Mouse (Mus musculus) retina, embryonic 14.5 days (tissue): ENCODE measurements around the gene Cd81.

Source experiments
- DNase-seq: peaks from one replicate; pipeline ENCODE4 v3.0.0-alpha.2; 2015; ENCODE audit warnings: low spot score

Cd81 gene

DNA sequence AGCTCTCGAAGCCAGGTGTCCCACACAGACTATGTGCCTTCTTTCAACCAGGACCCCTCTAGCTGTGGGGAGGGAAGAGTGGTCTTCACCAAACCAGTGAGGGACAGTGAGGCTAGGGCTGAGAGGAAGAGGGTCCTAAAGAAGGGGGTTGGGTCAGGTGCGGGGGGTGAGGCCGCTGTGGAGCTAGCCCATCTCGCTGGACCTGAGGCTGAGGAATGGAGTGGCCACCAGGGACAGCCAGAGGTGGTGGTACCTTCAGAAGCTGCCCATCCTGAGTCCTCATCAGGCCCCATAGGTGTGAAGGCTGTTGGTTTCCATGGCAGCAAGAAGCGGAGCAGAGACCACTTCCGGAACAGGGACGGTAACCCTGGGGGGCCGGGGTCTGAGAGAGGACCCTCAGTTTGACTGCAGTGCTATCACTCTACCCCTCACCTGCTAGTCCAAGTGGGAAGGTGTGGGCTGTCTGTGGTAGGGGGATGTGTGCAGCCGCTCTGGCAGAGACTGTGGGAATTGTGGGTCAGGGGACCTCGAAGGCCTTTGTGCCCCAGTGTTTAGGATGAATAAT, 18.0 kb downstream of the Cd81 start:
- DNase-seq, result no peak

DNA sequence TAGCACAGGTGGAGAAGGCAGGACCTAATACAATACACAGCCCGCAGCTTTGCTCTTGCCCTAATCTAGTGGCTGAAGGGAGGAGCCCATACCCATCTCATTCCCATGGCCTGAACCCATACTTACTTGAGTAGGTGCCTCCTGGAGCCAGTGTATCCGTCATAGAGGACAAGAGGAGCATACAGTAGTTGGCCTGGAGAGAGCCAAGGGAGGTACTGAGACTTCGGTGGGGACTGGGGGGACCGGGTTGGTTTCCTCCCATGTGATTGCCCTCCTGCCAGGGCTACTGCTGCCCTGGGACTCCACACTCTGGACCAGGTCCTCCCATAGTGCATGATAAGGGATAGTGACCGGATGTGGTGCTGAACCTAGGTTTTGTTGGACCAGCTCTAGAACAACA, 20.1 kb downstream of the Cd81 start:
- no peak for DNase-seq

DNA sequence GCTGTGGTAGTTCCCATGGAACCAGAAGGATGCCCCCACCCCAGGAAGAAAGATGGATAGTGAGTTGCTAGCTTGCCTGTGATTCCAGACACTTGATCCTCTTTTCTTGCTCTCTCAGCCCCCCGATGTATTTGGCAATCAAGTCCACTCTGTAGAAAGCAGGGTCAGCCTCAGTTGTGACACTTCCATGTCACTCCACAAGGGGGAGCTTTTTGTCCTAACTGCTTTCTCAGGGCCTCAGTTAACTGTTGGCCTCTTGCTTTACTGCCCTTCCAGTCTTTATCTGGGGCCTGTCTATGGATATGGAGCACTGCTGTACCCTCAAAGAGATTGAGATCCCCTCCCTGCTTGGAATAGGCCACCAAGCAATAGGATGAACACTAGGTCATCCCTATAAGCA, 20.5 kb downstream of the Cd81 start:
- DNase-seq, result peak; percentile 77

DNA sequence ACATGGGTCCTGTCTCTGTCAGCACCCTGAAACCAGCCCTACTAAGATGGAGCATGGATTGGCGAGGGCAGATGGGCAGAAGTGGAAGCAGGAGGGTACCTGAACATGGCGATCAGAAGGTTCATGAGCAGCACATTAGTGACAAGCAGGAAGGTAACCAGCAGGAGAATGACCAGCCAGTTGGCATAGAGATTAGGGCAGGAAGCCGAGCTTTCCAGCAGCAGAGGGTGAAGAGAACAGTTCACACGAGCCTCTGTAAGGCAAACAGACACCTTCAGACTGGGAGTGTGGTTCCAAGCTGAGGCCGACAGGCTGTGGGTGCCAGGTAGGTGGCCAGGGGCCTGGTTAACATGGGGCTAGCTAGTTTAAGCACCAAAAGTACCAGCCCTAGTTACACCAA, 22.9 kb downstream of the Cd81 start:
- DNase-seq, result no peak

DNA sequence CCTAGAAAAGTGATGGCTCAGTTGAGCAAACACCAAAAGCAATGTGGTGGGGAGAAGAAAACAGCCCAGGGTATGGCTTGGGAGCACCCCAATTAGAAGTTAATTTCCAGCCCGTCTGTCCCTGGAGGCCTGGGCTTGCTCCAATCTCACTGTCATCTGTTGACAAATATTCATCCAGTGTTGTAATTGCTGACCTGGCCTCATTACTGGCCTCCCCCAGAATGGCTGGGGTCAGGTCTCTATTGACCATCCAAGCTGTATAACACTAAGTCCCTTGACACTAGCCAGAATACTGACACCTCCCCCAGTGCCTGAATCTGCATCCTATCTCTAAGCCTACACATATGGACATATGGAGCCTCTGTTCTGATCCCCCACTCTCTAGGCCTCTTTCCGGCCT, 24.8 kb downstream of the Cd81 start:
- DNase-seq, result peak; percentile 23

DNA sequence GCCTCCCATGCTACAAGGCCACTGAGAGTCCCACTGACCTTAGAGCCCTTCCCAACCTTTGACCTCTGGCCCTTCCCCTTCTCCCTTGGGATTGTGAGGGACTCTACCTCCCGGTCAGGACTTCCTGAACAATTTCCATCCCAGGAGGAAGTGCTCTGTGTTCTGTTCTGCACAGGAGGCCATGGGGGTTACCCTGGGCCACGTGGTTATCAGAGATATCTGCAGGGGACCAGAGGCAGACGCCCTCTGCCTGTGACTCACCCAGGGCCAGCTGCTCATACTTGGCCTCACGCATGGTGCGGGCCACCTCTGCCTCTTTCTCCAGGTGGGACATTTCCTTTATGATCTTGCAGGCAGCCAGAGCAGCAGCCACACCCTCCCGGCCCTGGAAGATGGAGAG, 29.5 kb downstream of the Cd81 start:
- no peak for DNase-seq

DNA sequence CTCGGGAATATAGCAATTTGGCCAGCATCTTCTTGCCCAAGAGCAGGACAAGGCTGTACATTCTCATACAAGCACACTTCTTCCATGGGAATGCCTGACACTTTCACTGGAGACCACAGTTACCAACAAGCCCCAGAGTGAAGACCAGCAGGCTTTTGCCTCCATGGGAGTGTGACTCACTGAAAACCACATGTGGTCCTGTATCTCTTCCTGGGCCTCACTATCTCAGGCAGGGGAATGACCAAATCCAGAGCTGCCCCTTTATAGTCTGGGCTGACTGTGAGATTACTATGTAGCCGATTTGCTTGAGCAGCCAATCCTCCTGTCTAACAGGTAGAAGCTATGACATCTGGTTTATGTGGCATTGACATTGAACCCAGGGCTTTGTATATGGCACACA, 31.2 kb downstream of the Cd81 start:
- no peak for DNase-seq

DNA sequence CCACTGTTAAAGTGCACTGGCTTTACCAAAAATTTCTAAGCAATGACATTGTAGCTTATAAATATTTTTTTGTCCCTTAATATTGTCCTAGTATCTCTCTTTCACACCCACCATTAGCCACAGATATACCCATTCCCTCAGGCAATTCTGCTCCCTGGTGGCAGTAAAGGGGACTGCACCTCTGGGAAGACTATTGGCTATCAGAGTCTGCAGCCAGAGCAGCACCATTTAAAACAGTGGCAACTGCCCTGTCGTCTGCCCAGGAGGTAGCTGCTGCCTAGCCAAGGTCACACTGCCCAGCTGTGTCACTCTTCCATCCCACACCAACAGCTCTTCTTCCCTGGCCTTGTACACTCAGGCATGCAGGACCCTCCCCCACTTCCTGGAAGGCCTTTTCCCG, 33.8 kb downstream of the Cd81 start:
- peak; percentile 72 for DNase-seq

DNA sequence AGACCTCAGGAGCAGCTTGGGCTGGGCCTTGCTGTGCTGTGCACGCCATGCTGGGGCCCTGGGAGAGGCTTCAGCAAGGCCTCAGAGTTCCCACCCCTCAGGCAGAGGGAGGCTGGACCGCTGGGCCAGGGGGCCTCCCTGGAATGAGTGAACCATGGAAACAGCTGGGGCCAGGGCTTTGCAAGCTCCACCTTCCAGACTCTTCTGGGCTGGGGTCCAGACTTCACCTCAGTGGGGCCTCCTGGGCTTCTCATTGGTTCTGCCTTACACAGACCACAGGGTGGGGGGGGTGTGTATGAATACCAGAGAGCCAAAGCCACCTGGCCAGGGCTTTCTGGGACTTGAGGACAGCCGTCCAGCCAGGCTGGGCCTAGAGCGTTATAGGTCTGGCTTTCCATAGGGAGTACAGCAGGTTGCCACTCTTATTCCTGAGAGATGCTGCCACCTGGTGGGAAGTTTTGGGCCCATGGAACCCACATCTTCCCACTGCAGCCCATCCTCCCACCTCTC, 34.6 kb downstream of the Cd81 start:
- DNase-seq, result peak; percentile 70

DNA sequence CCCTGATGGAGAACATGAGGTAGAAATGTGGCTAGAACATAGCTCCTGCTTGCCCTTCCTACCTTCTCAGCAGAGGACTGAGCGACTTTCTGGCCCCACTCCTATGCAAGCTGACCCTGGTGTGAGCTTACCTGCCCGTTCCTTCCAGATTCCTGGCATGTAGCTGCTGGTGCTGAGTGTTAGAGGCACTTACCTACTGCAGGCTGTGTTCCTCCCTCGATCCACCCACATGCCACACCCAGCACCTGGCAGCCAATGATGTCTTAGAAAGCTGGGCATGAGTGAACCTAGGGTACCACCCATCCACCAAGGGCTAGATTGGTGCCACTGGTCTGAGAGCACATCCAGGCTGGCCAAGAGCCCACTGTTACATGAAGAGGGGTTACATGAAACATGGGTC, 41.3 kb downstream of the Cd81 start:
- DNase-seq, result no peak

DNA sequence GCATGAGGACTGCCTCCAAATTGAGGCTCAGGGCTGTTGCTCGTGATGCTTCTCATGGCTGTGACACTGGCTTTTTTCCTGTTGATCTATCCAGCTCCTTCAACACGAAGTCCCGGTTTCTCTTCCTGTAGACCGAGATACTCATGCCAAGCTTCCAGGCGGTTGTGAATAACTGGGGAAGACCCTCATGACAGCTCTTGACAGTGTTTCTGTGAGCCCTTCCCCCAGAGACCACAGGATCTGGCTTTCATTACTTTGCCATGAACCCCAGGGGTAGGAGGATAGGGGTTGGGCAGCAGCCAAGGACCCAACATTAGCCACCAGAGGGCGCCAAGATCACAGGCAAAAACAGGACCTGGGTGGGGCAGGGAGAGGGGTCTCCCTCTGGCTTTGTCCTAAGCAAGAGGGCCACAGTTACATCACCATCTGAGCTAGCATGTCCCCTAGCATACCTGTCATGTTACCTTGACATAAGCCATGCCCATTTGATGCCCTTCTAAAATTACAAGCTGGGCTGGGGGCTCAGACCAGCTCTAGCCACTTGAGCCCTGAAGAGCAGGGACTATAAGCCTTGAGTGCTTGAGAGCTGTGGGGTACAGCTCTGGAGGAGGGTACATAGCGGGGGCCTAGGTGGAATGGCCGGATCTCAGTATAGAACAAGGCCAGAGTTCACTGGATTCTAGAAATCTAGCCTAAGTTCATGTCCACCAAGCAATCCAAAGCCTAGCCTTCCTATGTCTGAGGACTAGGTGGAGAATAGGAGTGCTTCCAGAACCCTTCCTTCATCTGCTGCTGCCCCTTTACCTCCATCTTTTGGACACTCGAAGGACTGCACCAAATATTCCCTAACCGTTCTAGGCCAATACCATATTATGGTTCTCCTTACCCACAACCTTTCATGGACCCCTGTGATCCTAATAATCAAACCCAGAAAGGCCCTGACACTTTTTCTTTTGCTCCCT, 42.3 kb downstream of the Cd81 start, which contains the start of gene Trpm5:
Gene Trpm5 (minus strand): TSS at position 51 of the 962 bp plus-strand sequence.
- DNase-seq, result peak; percentile 77

DNA sequence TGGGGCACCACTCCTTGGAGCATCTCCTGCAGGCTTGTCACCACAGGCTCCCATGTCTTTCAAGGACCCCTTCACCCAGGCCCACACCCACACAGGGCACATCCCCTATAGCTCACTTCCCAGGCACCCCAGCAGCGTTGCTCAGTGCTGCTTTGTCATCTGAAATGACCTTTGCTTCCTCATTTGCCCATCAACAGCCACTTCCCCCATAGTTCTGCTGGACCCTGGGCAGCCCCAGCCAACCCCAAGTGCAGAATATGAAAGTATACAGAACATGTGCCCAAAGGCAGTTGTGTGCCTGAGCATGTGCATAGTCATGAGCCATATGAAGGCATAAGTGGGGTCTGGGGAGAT, 43.0 kb downstream of the Cd81 start:
- DNase-seq, result no peak

DNA sequence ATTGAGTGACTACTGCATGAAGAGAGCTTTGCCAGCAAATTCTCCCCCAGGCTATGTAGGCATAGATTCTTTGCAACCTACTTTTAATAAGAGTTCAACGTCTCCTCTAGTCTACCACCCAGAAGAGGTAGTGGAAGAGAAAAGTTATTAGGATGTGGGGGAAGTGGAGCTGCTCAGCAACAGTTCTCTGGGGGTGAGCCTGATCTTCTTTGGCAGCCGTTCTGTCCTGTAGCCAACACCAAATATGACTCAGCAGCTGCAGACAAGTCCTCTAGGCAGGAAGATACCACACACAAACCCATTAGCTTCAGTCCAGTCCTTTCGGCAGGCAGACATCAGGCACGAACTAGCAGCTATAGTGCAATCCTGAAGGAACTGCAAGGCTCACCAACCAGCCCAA, 48.2 kb downstream of the Cd81 start:
- no peak for DNase-seq

DNA sequence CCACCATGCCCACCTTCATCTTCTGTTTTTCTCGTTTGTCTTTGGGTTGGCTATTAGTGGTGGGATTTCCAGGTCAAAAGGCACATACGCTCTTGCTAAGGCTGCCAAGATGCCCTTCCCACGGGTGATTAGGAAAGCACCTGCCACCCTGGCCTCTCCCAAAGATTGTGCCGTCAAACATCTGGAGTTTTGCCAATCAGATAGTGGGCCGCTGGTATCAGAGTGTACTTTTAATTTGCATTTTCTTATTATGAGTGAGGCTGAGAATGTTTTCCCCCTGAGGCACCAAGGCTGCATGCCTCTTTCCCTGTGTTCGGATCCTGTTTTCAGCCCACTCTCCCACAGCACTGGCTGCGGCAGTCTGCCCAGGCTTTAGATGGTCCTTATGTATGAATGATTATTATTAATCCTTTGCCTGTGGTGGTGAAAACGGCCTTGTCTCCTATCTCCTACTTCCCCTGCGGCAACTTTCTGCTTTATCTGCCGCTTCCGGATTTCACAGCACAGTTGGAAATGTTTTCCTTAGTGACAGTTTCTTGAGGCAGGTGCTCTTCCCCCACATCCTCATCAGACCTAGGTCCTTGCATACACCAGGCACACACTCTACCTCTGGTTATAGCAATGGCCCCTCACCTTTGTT, 52.8 kb downstream of the Cd81 start:
- DNase-seq, result no peak

DNA sequence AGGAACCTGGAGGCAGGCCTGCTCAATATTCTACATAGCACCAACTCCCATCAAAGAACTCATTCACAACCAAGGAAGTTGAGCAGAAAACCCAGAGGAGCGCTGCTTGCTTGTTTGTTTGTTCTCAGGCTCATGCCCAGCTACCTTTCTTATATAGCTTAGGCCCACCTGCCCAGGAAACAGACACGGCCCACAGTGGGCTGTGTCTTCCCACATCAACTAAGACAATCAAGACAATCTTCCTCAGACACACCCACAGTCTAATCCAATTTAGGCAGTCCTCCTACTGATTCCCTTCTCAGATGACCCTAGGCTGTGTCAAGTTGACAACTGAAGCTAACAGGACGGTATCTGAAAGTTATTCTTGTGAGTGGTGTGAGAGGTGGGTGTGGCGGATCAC, 53.5 kb downstream of the Cd81 start, which contains the start of gene Kcnq1:
Gene Kcnq1 (plus strand): TSS at position 301 of the 400 bp plus-strand sequence.
- DNase-seq, result no peak

DNA sequence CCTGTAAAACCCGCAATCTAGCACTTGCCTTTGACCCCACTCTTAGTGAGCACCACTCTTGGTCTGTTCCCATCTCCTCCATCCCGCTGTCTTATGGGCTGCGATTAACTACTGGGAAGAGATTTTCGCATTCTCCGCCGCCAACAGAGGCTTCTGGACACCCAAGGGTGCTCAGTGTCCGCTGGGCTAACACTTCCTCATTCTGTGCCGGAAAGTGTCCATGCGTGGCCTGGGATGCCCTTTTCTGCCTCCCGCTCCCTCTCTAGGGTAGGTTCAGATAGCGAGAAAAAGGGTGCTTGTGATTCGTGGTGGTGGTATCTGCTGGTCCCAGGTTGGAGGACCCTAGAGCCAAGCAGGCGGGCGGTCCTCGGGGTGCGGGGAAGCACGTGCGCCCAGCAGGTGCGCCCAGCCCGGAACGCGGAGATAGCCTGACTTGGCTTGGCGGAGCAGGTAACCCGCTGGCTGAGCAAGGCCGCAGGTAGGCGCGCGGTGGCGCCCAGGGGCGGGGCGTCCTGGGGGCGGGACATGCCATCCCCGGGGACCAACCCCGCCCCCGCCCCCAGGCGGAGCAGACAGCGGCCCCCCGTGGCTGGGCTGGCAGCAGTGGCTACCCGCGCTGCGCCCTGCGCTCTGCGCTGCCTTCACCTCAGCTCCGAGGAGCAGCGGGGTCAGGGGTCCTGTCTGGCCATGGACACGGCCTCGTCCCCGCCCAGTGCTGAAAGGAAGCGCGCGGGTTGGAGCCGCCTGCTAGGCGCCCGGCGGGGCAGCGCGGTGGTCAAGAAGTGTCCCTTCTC, 54.3 kb downstream of the Cd81 start:
- no peak for DNase-seq

DNA sequence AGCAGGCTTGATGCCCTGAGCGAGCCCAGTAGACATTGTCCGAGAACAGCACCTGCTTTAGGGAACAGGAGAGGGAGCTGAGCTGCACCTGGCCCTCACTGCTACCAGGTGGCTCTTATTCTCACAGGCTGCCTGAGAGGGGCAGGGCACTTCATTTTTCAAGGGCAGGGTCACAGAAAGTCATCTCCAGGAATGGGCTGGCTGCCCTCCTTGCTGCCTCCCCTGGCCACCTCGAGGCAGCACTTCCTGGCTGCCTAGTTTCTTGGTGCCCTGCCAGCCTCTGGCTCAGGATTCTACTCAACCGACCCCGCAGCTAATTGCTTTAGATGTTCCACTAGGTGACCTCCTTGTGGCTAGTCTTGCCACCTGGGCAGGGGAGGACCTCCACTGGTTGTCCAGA, 55.7 kb downstream of the Cd81 start:
- DNase-seq, result no peak

DNA sequence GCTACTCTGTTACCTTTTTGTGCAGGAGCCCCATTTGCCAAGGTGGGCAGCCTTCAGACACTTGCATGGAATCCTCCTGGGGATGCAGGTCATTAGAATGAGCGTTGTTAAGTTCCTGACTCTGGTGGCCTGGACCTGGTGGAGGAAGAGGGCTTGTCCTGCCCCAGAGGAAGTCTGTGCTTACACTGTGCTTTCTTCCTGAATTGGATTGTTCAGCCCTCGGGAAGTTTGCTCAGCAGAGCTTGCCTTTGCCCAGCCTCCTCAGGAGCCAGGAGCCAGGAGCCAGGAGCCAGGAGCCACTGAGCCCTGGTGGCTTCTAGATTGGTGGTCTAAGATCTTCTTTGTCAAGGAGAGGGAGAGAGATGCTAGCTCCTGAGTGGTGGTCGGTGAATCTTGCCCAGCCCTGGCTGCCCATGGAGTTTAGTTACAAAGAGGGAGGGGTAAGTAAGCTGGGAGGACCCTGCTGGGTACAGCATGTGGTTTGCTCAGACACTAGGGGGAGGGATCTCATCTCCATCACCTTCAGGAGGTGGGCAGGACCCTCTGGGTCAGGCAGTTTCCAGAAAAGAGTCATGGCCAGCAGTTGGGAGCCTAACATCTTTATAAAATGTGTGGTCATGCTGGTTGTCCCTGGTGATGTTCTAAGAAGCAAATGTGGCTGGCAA, 56.6 kb downstream of the Cd81 start:
- no peak for DNase-seq

DNA sequence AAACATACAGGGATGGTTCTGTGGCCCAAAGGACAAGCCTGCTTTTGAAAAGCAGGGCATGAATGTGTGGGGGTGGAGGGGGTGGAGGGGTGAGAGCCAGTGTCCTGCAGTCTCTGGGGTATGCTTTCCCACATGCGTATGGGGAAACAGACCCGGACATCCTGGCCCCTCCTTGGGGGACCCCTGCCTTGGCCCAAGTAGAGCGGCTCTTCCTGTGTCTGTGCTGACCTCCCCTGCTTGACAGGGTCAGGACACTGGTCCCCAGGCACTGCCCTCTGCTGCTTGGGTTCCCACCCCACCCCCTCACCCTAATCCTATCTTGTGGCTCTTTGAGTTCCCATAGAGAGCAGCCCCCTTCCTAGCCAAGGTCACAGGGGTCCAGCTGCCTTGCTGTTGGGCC, 57.2 kb downstream of the Cd81 start:
- no peak for DNase-seq

DNA sequence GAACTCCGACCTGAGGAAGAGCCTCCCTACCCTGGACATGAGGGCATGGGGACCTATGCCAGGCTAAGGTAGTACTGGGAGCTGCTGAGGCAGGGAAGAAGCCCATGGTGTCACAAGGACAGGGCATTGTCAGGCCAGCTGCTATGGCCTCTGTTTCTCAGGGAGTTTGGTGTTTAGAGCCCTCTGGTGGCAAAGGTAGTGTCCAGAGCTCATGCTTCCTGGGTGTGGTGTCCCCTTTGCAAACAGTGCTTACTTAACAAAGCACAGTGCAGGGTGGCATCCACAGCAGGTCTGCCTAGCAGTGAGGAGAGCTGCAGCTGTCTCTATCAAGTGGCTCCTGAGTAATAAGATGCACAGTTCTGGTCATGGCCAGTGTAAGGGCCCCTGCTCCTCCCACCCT, 58.3 kb downstream of the Cd81 start:
- DNase-seq, result no peak

DNA sequence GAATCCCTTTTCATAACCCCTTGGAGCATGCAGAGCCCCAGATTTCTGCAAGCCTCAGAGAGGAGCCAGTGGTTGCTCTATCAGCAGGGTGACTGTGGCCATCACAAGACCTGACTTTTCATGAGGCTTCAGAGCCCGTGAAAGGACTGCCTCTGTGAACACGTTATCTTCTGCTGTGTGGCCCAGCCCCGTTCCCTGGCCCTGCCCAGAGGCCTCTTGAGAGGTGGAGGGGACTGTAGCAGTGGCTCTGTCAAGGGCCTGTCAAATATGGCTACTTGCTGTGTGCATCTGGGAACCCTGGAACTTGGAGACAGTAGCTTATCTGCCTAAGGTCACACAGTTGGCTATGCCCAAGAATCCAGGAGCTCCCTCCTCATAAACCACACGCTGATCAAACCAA, 59.2 kb downstream of the Cd81 start:
- no peak for DNase-seq

DNA sequence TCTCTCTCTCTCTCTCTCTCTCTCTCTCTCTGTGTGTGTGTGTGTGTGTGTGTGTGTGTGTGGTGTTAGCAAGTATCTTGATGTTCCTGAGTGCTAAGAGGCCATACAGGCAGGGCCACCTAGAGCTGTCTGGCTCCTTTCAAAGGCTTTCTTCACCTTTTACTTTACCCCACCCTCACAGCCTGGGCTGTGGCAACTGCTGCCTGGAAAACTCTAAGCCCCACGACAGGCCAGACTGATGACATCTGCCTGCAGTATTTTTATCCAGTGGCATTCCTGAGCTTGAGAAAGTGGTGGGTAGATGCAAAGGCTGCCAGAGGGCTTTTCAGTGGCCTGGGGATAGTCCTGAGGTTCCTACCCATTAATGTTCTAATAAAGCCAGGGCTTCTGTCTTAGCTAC, 59.9 kb downstream of the Cd81 start:
- DNase-seq, result no peak
